Mouse (Mus musculus): Measurements from ENCODE around the gene Tbc1d9. TPM values are rescaled to one million over a fixed set of nuclear protein-coding genes. Genes with fewer than 3 reads are reported as not detected.

Gene Tbc1d9
- polyA plus RNA-seq, 1 experiment from 2014 or later: 17.1 TPM

DNA sequence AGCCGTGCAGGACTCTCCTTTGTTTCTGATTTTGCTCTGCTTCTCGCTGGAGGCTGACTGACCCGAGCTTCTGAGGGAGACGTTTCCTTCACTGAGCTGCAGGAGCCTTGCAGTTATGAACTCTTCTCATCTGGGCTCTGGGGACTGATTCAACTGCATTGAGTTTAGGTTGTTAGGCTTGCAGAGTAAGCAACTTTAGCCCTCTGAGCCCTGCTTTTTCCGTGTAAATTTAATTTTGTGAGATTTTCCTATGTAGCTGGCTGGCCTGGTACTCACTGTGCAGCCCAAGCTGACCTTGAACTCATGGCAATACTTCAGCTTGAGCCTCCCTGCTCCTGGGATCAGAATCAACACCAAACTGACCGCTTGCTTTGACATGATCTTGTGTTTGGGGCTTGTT, 5.7 kb downstream of the Tbc1d9 start:
- ATAC-seq (ENCODE audit: insufficient read depth, low FRiP score, low TSS enrichment): no peak
- Histone ChIP-seq H3K4me2 (ENCODE audit: low read depth) (no peak overlapping the region), H3K27me3 (ENCODE audit: control insufficient read depth, insufficient read depth, low read length) (no peaks in the 10 kb centered on the region), H3K27ac (ENCODE audit: low read depth, low read length) (no peak overlapping the region), H3K4me1 (ENCODE audit: control insufficient read depth, insufficient read depth, low read length) (no peaks in the 10 kb centered on the region; the same call in 1 of the 2 replicates), H3K36me3 (ENCODE audit: control insufficient read depth, insufficient read depth, low read length) (no peaks in the 10 kb centered on the region), H3K9me3 (ENCODE audit: control insufficient read depth, low read length) (no peaks in the 10 kb centered on the region), H3K4me3 (ENCODE audit: low read depth, low read length) (no peak overlapping the region), H3K9ac (ENCODE audit: low read length) (no peak overlapping the region)
- WGBS: 61% methylated on average over 6 of the region's 6 CpGs
- DNase-seq (ENCODE audit: low spot score): no peak

DNA sequence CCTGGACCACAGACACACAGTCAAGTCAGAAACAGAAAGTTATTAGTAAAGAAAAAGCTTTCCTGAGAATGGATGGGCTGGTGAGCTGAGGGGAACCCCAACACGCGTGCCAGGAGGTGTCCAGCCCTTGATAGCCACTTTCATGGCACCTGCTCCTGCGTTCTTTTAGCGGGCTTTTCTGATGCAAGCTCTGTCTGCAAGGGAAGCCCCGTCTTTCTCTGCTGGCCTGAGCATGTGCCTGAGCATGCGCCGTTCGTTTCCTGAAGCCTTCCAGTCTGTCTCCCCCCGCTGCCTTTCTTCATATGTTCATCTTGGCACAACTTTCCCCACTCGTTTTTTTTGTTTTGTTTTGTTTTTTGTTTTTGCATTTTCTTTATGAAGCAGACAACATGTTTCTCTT, 10.5 kb downstream of the Tbc1d9 start:
- ATAC-seq (ENCODE audit: insufficient read depth, low FRiP score, low TSS enrichment): no peak

DNA sequence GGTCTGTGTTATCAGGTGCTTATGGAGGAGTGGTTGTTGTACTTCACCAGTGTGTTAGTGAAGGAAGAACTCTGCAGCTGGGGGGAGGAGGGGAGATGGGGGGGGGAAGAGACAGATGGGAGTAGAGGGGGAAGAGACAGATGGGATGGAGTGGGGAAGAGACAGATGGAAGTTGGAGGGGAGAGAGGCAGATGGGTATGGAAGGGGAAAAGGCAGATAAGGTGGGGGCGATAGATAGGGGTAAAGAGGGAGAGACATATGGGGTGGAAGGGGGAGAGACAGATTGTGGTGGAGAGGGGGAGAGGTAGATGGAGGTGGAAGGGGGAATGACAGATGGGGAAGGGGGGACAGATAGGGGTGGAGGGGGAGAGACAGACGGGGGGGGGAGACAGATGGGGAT, 11.6 kb downstream of the Tbc1d9 start:
- DNase-seq (ENCODE audit: low spot score) (no peak), ATAC-seq (ENCODE audit: insufficient read depth, low FRiP score, low TSS enrichment) (peak; percentile 70)
- H3K27me3 ChIP-seq (ENCODE audit: control insufficient read depth, insufficient read depth, low read length): no peaks in the 10 kb centered on the region
- H3K9ac ChIP-seq (ENCODE audit: low read length): no peak overlapping the region
- H3K36me3 ChIP-seq (ENCODE audit: control insufficient read depth, insufficient read depth, low read length): no peaks in the 10 kb centered on the region
- no peak overlapping the region for H3K4me2 ChIP-seq (ENCODE audit: low read depth)
- WGBS: 44% methylated on average over 2 of the region's 2 CpGs
- H3K9me3 ChIP-seq (ENCODE audit: control insufficient read depth, low read length): no peaks in the 10 kb centered on the region
- H3K4me3 ChIP-seq (ENCODE audit: low read depth, low read length): no peak overlapping the region
- H3K27ac ChIP-seq (ENCODE audit: low read depth, low read length): peak overlapping the region; percentile 69; the same call in 1 of the 2 replicates
- H3K4me1 ChIP-seq (ENCODE audit: control insufficient read depth, insufficient read depth, low read length): peaks cover 11% of the 10 kb centered on the region; the same call in 1 of the 2 replicates

More for the DNA sequence above, 10.5 kb downstream of the Tbc1d9 start:
- H3K27me3 ChIP-seq (ENCODE audit: control insufficient read depth, insufficient read depth, low read length): no peaks in the 10 kb centered on the region
- H3K4me1 ChIP-seq (ENCODE audit: control insufficient read depth, insufficient read depth, low read length): peaks cover 11% of the 10 kb centered on the region; the same call in 1 of the 2 replicates
- no peak overlapping the region; the same call in 1 of the 2 replicates for H3K27ac ChIP-seq (ENCODE audit: low read depth, low read length)
- H3K9ac ChIP-seq (ENCODE audit: low read length): no peak overlapping the region
- H3K4me2 ChIP-seq (ENCODE audit: low read depth): no peak overlapping the region
- H3K4me3 ChIP-seq (ENCODE audit: low read depth, low read length): no peak overlapping the region
- no peak for DNase-seq (ENCODE audit: low spot score)
- 73% methylated on average over 10 of the region's 10 CpGs for WGBS
- no peaks in the 10 kb centered on the region for H3K9me3 ChIP-seq (ENCODE audit: control insufficient read depth, low read length)
- H3K36me3 ChIP-seq (ENCODE audit: control insufficient read depth, insufficient read depth, low read length): no peaks in the 10 kb centered on the region

DNA sequence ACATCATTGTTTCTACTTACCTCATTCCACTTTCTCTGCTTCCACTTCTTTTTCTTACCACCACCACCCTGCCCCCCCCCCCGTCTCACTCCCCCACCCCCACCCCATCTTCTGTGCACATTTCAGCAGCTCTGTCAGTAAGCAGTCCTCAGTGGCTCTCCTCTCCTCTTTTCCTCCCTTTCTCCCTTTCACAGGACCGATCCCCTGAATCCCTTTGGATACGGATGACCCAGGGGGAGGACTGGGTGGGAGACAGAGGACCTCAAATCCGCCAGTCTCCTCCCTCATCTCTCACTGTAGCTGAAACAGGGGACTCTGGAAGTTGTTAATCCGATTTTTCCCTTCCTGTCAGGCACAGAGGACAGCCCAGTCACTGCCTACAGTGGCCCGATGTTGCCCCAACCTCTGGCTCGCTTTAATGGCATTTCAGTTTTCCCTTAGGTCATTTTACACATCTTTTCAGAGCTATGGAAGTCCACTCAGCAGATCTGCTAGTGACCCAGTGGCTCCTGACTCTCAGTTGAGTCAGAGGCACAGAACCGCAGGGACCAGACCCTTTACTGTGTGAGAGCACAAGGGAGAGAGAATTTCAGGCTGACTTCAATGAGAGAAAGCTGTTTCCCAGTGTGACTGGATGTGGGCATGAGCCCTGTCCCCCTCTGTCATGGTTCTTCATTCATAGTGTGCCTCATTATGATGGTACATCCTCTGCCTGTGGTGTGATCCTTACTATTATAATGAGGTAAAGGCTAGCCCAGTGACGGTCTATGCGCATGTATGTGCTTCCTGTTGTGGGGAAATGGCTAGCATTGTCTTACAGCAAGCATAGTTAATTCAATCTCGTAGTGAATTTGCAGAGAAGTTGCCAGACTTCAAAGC, 12.4 kb downstream of the Tbc1d9 start:
- H3K36me3 ChIP-seq (ENCODE audit: control insufficient read depth, insufficient read depth, low read length): no peaks in the 10 kb centered on the region
- WGBS: 23% methylated on average over 10 of the region's 11 CpGs
- H3K4me1 ChIP-seq (ENCODE audit: control insufficient read depth, insufficient read depth, low read length): peaks cover 13% of the 10 kb centered on the region; the same call in 1 of the 2 replicates
- H3K4me3 ChIP-seq (ENCODE audit: low read depth, low read length): no peak overlapping the region
- no peaks in the 10 kb centered on the region for H3K9me3 ChIP-seq (ENCODE audit: control insufficient read depth, low read length)
- no peaks in the 10 kb centered on the region for H3K27me3 ChIP-seq (ENCODE audit: control insufficient read depth, insufficient read depth, low read length)
- H3K9ac ChIP-seq (ENCODE audit: low read length): 0 out of 2 replicates have a peak overlapping the region, but pooled peaks have one; percentile 11
- H3K27ac ChIP-seq (ENCODE audit: low read depth, low read length): peak overlapping the region; percentile 69
- ATAC-seq (ENCODE audit: insufficient read depth, low FRiP score, low TSS enrichment) (0 out of 2 replicates have a peak, but pooled peaks have one; percentile 38), DNase-seq (ENCODE audit: low spot score) (no peak)
- no peak overlapping the region for H3K4me2 ChIP-seq (ENCODE audit: low read depth)

DNA sequence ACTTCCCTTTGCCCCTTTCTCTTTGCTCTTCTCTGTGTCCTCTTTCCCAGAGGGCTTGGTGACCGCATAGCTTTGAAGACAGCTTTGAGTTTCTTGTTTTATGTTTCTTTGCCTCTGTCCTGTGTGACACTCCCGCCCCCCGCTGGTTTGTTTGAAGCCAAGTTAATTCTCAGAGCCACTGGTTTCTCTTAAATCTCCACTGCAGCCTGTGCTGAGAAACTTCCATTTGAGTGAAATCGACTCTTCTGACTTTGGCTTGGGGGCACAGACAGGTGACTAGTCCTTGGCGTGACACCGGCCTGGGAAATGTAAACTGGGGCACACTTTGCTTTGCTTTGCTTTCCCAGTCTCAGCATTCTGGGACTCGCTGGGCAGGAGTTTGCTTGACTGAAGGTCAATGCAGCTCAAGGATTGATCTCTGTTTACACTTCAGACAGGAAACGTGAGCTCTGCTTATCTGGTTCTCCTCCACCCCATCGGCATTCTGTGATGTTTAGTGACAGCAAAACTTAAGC, 13.1 kb downstream of the Tbc1d9 start:
- H3K27ac ChIP-seq (ENCODE audit: low read depth, low read length): peak overlapping the region; percentile 69; the same call in 1 of the 2 replicates

DNA sequence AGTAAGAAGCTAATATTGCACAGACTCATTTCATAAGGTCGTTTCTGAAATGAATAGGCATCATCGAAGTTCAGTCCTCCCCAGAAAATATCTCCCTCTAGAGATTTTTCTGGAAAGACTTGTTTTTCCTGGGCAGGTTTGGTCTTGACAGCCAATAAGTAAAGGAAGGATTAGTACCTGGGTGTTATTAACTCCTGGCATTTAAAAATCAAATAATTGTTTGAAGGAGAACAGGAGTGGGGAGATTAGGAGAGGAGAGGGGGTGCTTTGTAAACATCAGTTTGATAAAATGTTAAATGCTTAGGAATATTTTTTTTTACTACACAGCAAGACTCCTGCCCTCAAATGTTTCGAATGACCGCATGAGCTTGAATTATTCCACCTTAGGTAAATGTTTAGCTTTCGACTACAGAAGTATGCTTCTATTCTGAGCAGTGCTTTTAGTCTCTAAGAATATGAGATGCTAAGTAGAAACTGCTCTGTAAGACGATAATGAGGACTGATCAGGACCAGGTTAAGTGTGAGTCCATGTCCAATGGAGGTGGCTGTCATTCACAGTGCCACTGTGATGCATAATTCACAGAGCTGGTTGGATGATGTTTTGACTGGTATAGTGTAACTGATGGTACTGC, 16.8 kb downstream of the Tbc1d9 start:
- Histone ChIP-seq H3K27ac (ENCODE audit: low read depth, low read length) (0 out of 2 replicates have a peak overlapping the region, but pooled peaks have one; percentile 14), H3K9ac (ENCODE audit: low read length) (no peak overlapping the region), H3K4me2 (ENCODE audit: low read depth) (no peak overlapping the region), H3K9me3 (ENCODE audit: control insufficient read depth, low read length) (no peaks in the 10 kb centered on the region), H3K4me3 (ENCODE audit: low read depth, low read length) (no peak overlapping the region), H3K27me3 (ENCODE audit: control insufficient read depth, insufficient read depth, low read length) (no peaks in the 10 kb centered on the region), H3K36me3 (ENCODE audit: control insufficient read depth, insufficient read depth, low read length) (no peaks in the 10 kb centered on the region), H3K4me1 (ENCODE audit: control insufficient read depth, insufficient read depth, low read length) (peaks cover 17% of the 10 kb centered on the region; the same call in 1 of the 2 replicates)
- no peak for ATAC-seq (ENCODE audit: insufficient read depth, low FRiP score, low TSS enrichment)
- 85% methylated on average over 6 of the region's 6 CpGs for WGBS
- DNase-seq (ENCODE audit: low spot score): no peak

More for the DNA sequence above, 13.1 kb downstream of the Tbc1d9 start:
- Histone ChIP-seq H3K27me3 (ENCODE audit: control insufficient read depth, insufficient read depth, low read length) (no peaks in the 10 kb centered on the region), H3K4me2 (ENCODE audit: low read depth) (no peak overlapping the region), H3K9ac (ENCODE audit: low read length) (no peak overlapping the region), H3K36me3 (ENCODE audit: control insufficient read depth, insufficient read depth, low read length) (no peaks in the 10 kb centered on the region), H3K4me3 (ENCODE audit: low read depth, low read length) (no peak overlapping the region), H3K4me1 (ENCODE audit: control insufficient read depth, insufficient read depth, low read length) (peaks cover 17% of the 10 kb centered on the region; the same call in 1 of the 2 replicates), H3K9me3 (ENCODE audit: control insufficient read depth, low read length) (no peaks in the 10 kb centered on the region)
- DNase-seq (ENCODE audit: low spot score) (peak; percentile 49), ATAC-seq (ENCODE audit: insufficient read depth, low FRiP score, low TSS enrichment) (no peak)
- WGBS: 10% methylated on average over 9 of the region's 9 CpGs

DNA sequence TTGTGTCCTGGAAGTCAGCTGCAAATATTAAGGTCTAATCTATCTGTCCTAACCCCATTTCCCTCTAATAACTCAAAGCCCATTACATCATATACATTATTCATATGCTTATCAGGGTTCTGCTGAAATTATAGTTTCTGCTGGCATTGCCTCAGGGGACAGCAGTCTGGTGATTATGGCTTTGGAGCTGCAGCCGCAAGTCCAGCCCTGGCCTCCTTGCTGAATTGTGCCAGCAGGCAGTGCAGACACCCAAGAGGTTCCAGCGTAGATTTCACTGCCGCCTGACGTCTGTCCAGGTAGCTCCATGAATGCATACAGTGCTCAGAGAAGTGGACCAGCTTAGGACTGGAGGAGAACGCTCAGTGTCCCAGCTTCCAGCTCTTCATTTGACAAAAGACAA, 17.6 kb downstream of the Tbc1d9 start:
- no peaks in the 10 kb centered on the region for H3K9me3 ChIP-seq (ENCODE audit: control insufficient read depth, low read length)
- DNase-seq (ENCODE audit: low spot score) (peak; percentile 23), ATAC-seq (ENCODE audit: insufficient read depth, low FRiP score, low TSS enrichment) (no peak)
- no peak overlapping the region for H3K4me3 ChIP-seq (ENCODE audit: low read depth, low read length)
- peaks cover 12% of the 10 kb centered on the region; the same call in 1 of the 2 replicates for H3K4me1 ChIP-seq (ENCODE audit: control insufficient read depth, insufficient read depth, low read length)
- no peaks in the 10 kb centered on the region for H3K27me3 ChIP-seq (ENCODE audit: control insufficient read depth, insufficient read depth, low read length)
- 78% methylated on average over 5 of the region's 5 CpGs for WGBS
- H3K9ac ChIP-seq (ENCODE audit: low read length): no peak overlapping the region
- H3K27ac ChIP-seq (ENCODE audit: low read depth, low read length): no peak overlapping the region
- H3K4me2 ChIP-seq (ENCODE audit: low read depth): no peak overlapping the region
- H3K36me3 ChIP-seq (ENCODE audit: control insufficient read depth, insufficient read depth, low read length): no peaks in the 10 kb centered on the region

DNA sequence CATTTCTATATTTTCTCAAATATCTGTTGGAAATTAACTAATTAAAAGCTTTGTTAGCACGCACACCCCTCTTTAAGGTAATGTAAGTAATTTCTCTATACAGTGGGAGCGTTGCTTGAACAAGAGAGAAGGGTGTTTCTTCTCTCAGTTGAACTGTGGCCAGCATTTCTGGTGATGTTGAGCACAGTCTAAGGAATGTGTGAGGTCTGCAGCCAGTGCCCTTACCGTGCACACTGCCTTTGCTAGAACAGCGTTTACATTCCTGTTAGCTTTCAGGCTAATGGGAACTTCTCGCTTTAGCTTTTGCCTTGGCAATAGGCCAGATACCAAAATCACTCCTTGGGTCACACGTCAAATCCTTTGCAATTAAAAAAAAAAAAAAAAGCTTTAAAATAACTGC, 21.2 kb downstream of the Tbc1d9 start:
- Histone ChIP-seq H3K4me2 (ENCODE audit: low read depth) (no peak overlapping the region), H3K36me3 (ENCODE audit: control insufficient read depth, insufficient read depth, low read length) (no peaks in the 10 kb centered on the region), H3K9ac (ENCODE audit: low read length) (no peak overlapping the region), H3K27me3 (ENCODE audit: control insufficient read depth, insufficient read depth, low read length) (no peaks in the 10 kb centered on the region), H3K4me1 (ENCODE audit: control insufficient read depth, insufficient read depth, low read length) (peaks cover 6% of the 10 kb centered on the region; the same call in 1 of the 2 replicates), H3K4me3 (ENCODE audit: low read depth, low read length) (no peak overlapping the region), H3K9me3 (ENCODE audit: control insufficient read depth, low read length) (no peaks in the 10 kb centered on the region), H3K27ac (ENCODE audit: low read depth, low read length) (no peak overlapping the region)
- DNase-seq (ENCODE audit: low spot score) (no peak), ATAC-seq (ENCODE audit: insufficient read depth, low FRiP score, low TSS enrichment) (no peak)
- 76% methylated on average over 6 of the region's 6 CpGs for WGBS
